Mouse (Mus musculus): Measurements from ENCODE around the gene Lgals9.
A peak's percentile ranks its signal among the peaks of the same experiment; 100 is the strongest.

Lgals9 gene

GRCm38 (mm10) chr11:78978176-78979019 lies 6.3 kb downstream of the Lgals9 start:
- DNase-seq (ENCODE audit: extremely low read depth, low read depth, low spot score): peak; percentile 62

- no peak for DNase-seq (ENCODE audit: extremely low read depth, low read depth, low spot score)
Observed at GRCm38 (mm10) chr11:78976731-78977510, 7.8 kb downstream of the Lgals9 start.

GRCm38 (mm10) chr11:78973381-78974150 lies 11.2 kb downstream of the Lgals9 start:
- DNase-seq (ENCODE audit: extremely low read depth, low read depth, low spot score): peak; percentile 31

- DNase-seq (ENCODE audit: extremely low read depth, low read depth, low spot score): no peak
Observed at GRCm38 (mm10) chr11:78972811-78973351, 11.9 kb downstream of the Lgals9 start.

- DNase-seq (ENCODE audit: extremely low read depth, low read depth, low spot score): no peak
Observed at GRCm38 (mm10) chr11:78972328-78972727, 12.4 kb downstream of the Lgals9 start.

- no peak for DNase-seq (ENCODE audit: extremely low read depth, low read depth, low spot score)
Observed at GRCm38 (mm10) chr11:78971746-78972145, 13.0 kb downstream of the Lgals9 start.

GRCm38 (mm10) chr11:78971096-78971495 lies 13.7 kb downstream of the Lgals9 start:
- no peak for DNase-seq (ENCODE audit: extremely low read depth, low read depth, low spot score)

GRCm38 (mm10) chr11:78968121-78968520 lies 16.6 kb downstream of the Lgals9 start:
- DNase-seq (ENCODE audit: extremely low read depth, low read depth, low spot score): no peak

- no peak for DNase-seq (ENCODE audit: extremely low read depth, low read depth, low spot score)
Observed at GRCm38 (mm10) chr11:78967371-78967770, 17.4 kb downstream of the Lgals9 start.

- DNase-seq (ENCODE audit: extremely low read depth, low read depth, low spot score): no peak
Observed at GRCm38 (mm10) chr11:78961221-78961620, 23.5 kb downstream of the Lgals9 start.

GRCm38 (mm10) chr11:78959841-78960520 lies 24.8 kb downstream of the Lgals9 start:
- no peak for DNase-seq (ENCODE audit: extremely low read depth, low read depth, low spot score)

- DNase-seq (ENCODE audit: extremely low read depth, low read depth, low spot score): no peak
Observed at GRCm38 (mm10) chr11:78959367-78959766, 25.4 kb downstream of the Lgals9 start.

GRCm38 (mm10) chr11:78956260-78956659 lies 28.5 kb downstream of the Lgals9 start:
- no peak for DNase-seq (ENCODE audit: extremely low read depth, low read depth, low spot score)

GRCm38 (mm10) chr11:78952467-78952866 lies 32.3 kb downstream of the Lgals9 start:
- no peak for DNase-seq (ENCODE audit: extremely low read depth, low read depth, low spot score)

GRCm38 (mm10) chr11:78950365-78950764 lies 34.4 kb downstream of the Lgals9 start:
- peak; percentile 42 for DNase-seq (ENCODE audit: extremely low read depth, low read depth, low spot score)

- no peak for DNase-seq (ENCODE audit: extremely low read depth, low read depth, low spot score)
Observed at GRCm38 (mm10) chr11:78943083-78943482, 41.7 kb downstream of the Lgals9 start.

- no peak for DNase-seq (ENCODE audit: extremely low read depth, low read depth, low spot score)
Observed at GRCm38 (mm10) chr11:78935178-78935577, 49.6 kb downstream of the Lgals9 start.

GRCm38 (mm10) chr11:78934727-78935126 lies 50.0 kb downstream of the Lgals9 start:
- DNase-seq (ENCODE audit: extremely low read depth, low read depth, low spot score): no peak

GRCm38 (mm10) chr11:78934307-78934706 lies 50.4 kb downstream of the Lgals9 start:
- no peak for DNase-seq (ENCODE audit: extremely low read depth, low read depth, low spot score)

- no peak for DNase-seq (ENCODE audit: extremely low read depth, low read depth, low spot score)
Observed at GRCm38 (mm10) chr11:78929345-78929744, 55.4 kb downstream of the Lgals9 start.

Data from fat pad, adult 2 months (tissue).